Mouse (Mus musculus) layer of hippocampus, adult 2 months (tissue): Measurements from ENCODE around the gene Nfasc. TPM values are rescaled to one million over a fixed set of nuclear protein-coding genes. Genes with fewer than 3 reads are reported as not detected.

Experiments
- DNase-seq, 2 experiments: peaks; one replicate each; pipeline ENCODE4 v3.0.0; 2022; ENCODE audit warnings: low spot score in 2 of 2
- H3K27ac ChIP-seq: fragments of 200-600 bp; 2 replicates; pipeline ENCODE4 v1.8.1; 2022
- H3K4me3 ChIP-seq: fragments of 200-600 bp; 2 replicates; pipeline ENCODE4 v1.8.1; 2022; ENCODE audit warnings: mild to moderate bottlenecking
- CTCF ChIP-seq: fragments of 200-600 bp; conservative IDR thresholded peaks from 2 replicates; pipeline ENCODE4 v1.8.1; 2022; ENCODE audit warnings: antibody characterized with exemption, mild to moderate bottlenecking, moderate library complexity
- long read RNA-seq, 2 experiments: library from polyadenylated mRNA; stranded (forward); transcript quantifications; one replicate each; pipeline ENCODE4 v2.0.0; 2021; ENCODE audit warnings: borderline mapping rate in 2 of 2
- total RNA-seq, 2 experiments: library from RNA; stranded (reverse); gene quantifications; 2 replicates each; pipeline ENCODE4 v1.2.3; 2021

The Nfasc gene
- total RNA-seq: 100 to 1,000 TPM; 150 to 169 TPM
- long read RNA-seq, experiment 1, full-length matches to known transcripts: 2 of 42 reads
- long read RNA-seq, experiment 1, partial matches to known transcripts: 5 of 42 reads
- long read RNA-seq, experiment 1, other reads (novel, unspliced or antisense): 35 of 42 reads
- long read RNA-seq, experiment 2, partial matches to known transcripts: 22 of 54 reads
- long read RNA-seq, experiment 2, other reads (novel, unspliced or antisense): 32 of 54 reads

DNA sequence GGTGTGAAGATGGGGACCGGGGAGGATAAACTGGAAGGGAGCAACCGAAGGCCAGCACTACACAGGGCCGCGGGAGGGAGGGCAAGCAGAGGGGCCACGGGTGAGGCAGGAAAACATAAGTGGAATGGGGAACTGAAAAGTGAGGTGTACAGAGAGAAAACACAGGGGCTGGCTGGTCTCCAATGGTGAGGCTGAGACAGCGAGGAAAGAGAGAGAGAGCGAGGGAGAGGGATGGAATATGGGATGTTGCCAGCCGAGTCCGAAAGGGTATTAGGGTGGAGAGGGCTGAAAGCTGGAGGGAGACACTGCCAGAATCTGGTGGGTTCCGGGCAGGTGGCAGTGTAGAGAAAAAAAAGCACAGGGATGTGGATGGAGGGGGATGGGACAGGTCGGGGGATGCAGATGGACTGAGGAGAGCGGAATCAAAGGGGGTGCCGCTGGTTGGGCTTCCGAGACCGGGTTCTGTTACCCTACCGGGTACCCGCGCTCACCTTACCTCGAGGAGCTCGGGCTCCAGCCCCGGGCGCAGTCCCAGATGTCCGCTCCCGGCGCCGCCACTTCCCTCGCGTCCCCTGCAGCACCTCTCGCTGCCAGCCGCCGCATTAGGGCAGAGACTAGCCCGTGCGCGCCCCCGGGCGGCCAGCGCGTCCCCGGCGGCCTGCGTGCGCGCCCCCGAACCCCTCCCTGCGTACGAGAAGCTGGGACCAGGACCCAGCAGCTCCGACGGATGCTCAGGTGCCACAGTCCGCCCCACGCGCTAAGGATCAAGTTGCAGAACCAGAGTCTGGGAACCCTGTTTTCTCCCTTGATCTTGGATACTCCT, at the start of gene Nfasc:
Nfasc (minus strand) TSS at position 623 of the 823 bp plus-strand sequence.
- peak; percentile 70 for TF ChIP-seq CTCF
- Histone ChIP-seq H3K27ac (peak within 1 kb of the TSS; percentile 98), H3K4me3 (peak within 1 kb of the TSS; percentile 77)
- peak; percentile 91 to 93 for DNase-seq

DNA sequence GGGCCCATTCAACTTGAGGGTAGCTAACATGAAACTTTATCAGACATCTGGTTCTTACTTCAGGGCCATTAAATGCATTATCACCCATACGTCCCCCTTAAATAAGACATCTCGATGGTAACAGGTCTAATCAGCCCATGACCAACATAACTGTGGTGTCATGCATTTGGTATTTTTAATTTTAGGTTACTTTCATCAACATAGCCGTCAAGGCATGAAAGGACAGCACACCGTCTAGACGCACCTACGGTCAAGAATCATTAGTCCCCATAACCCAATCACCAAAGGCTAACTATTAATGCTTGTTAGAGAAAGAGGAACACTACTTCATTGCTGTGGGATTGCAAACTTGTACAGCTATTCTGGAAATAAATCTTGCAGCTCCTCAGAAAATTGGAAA, 49.5 kb upstream of the Nfasc start:
- TF ChIP-seq CTCF: no peak
- H3K27ac ChIP-seq: no peak overlapping the region
- no peak for DNase-seq
- no peak overlapping the region for H3K4me3 ChIP-seq

DNA sequence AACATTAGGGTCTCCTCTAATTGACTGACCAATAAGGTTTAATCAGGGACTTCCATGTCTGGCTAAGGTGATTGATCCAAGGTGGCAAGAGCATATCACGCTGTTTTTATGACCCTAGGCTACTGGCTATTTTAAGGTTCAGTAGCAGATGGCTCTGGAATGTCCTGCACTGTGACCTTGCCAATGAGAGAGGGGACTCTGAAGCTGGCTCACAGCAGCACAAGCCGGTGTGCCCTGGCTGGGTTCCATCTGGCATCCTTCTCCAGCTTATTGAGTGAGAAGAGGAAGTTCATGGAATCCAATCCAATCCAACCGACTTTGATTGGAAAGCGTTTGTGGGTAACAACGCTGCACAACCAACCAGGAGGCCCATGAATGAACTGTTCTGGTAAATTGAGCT, 45.3 kb upstream of the Nfasc start:
- DNase-seq: no peak
- TF ChIP-seq CTCF: no peak

DNA sequence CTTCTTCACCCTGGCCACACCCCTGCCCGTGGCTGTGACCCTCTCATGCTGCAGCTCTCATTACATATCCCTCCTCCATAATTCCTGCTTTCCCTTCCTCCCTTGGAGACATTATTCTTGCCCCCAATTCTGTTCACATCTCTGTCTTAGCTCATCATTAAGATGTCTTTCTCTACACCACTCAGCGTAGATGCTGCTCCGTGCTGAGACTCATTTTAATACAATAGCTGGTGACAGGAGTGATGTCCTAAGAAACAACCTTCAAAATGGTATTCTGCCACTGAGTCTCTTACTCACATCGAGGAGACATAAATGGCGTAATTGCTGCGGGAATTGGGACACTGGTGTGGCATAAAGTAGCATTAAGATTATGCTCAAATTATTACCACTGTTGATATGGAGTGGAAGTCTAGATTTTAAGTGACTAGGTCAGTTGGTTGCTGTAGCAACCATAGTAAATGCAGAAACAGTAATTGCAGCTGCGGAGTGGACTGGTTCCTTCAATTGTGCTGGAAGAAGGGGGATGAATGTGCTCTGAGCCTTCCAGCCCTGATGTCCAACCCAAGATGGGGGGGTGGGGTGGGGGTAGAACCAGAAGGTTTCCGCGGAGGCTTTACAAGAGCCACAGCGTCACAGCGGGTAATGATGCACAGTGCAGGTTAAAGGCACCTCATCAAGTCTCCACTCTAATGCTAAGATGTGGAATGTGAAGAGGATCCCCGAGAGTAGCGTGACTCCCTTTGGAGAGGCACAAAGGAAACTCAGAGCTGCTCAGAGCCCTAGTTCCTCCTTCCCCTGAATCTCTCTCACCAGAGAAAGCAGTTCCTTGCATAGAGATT, 40.2 kb upstream of the Nfasc start:
- no peak for TF ChIP-seq CTCF
- no peak overlapping the region for H3K27ac ChIP-seq
- H3K4me3 ChIP-seq: no peak overlapping the region
- DNase-seq: no peak

More for the DNA sequence above, 45.3 kb upstream of the Nfasc start:
- H3K4me3 ChIP-seq: no peak overlapping the region
- no peak overlapping the region for H3K27ac ChIP-seq

DNA sequence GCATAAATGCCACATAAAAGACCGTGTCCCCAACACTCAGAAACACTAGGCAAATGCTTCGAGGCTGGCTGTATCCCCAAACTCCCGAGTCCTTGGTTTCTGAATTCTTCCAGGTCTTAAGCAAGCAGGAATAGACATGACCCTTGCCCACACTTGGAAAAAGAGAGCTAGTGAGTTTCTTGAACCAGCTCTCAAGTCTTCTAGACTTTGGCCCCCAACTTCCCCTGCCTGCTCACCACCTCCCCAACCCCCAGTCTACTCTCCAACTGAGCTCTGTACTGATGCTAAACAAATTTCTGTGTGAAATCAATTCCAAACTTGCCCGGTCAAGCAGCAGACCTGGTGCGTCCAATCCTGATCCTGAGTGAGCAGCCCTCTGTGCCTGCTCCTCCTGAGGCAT, 39.4 kb upstream of the Nfasc start:
- Histone ChIP-seq H3K4me3 (no peak overlapping the region), H3K27ac (no peak overlapping the region)
- TF ChIP-seq CTCF: no peak
- DNase-seq: no peak

DNA sequence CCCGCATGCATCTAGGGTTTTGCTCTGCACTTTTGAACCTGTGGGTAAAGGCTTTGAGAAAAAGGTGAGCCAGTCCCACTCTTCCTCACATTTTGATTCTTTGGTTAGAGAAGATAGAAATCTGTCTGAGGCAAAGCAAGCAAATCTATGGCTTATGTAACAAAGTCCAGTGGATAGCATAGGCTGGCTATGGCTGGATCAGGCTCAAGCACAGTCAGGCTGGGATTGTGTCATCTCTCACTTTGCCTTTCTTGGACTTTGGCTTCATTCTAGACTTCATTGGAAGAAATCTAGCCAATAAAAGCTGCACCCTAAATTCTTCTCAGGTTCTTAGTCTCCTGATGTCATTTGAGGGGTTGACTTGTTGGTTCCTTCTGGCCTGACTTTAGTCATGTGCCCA, 38.7 kb upstream of the Nfasc start:
- H3K4me3 ChIP-seq: no peak overlapping the region
- DNase-seq: no peak
- no peak for TF ChIP-seq CTCF
- H3K27ac ChIP-seq: no peak overlapping the region

DNA sequence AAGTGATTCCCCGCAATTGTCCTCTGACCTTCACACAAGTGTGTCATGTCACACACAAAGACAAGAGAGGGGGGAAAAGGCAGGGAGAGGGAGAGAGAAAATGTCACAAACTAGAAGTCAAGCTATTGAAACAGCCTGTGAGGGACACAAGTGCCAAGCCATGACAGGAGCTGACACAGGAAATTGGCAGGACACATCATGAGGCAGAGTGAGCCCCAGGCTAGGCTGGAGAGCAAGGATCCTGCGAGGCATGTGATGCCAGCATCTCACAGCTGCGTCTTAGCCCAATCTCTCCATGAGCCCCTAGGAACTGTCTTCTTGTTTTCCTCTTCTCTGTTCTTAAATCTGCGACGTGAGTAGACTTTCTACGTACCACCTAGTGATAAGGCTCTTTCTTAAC, 33.4 kb upstream of the Nfasc start:
- H3K27ac ChIP-seq: no peak overlapping the region
- TF ChIP-seq CTCF: no peak
- DNase-seq: no peak
- no peak overlapping the region for H3K4me3 ChIP-seq

DNA sequence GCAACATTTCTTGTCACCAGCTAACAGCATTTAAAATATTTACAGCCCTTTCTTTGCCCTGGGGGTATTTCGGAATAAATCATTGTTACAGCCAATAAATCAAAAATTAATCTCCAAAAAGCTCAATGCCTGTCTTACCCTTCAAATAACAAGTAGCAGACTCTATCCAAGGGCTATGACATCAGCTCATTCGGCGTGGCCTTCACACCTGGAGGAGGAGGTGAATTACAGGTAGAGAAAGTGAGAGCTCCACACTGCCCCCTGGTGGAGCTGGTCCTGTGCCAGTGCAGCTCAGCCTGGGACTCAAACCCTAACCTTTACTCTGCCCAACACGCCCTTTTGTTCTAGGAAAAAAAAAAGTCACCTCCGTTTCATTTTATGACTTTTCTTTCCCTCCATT, 29.8 kb upstream of the Nfasc start:
- Histone ChIP-seq H3K27ac (no peak overlapping the region), H3K4me3 (no peak overlapping the region)
- peak in 1 of 2 experiments; percentile 39 for DNase-seq
- peak; percentile 77 for TF ChIP-seq CTCF

DNA sequence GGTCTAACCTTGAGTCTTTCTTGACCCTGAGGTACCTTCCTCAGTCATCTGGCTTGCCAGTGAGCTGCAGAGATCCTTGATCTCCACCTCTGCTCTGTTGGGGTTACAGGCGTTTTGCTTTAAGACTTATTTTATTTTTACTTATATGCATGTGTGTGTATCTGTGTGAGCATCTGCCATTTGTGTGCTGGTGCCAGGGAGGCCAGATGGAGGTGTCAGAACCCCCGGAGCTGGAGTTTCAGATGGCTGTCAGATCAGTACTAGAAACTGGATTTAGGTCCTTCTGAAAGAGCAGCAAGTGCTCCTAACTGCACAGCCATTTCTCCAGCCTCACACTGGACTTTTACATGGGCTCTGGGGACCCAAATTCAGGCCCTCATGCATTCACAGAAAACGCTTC, 28.0 kb upstream of the Nfasc start:
- TF ChIP-seq CTCF: no peak
- Histone ChIP-seq H3K4me3 (no peak overlapping the region), H3K27ac (peak overlapping the region; percentile 80)
- peak; percentile 47 to 63 for DNase-seq

DNA sequence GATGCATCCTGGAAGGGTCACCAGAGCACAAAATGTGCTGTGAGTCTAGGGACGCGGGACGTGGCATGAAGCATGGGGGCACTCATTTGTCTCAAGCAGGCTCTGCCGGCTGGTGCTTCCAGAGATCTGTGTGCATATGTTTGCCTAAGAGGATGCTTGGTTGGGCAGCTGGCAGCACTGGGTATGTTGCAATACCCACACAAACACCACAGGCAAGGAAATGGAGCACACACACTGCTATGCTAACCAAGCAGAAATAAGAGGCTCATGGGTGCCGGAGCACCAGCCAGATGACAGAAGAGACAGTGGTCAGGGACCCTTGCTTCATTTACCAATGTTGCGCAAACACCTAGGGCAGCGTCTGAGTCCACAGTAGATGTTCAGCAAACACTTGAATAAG, 25.8 kb upstream of the Nfasc start:
- TF ChIP-seq CTCF: no peak
- no peak for DNase-seq
- H3K27ac ChIP-seq: peak overlapping the region; percentile 83
- H3K4me3 ChIP-seq: no peak overlapping the region

DNA sequence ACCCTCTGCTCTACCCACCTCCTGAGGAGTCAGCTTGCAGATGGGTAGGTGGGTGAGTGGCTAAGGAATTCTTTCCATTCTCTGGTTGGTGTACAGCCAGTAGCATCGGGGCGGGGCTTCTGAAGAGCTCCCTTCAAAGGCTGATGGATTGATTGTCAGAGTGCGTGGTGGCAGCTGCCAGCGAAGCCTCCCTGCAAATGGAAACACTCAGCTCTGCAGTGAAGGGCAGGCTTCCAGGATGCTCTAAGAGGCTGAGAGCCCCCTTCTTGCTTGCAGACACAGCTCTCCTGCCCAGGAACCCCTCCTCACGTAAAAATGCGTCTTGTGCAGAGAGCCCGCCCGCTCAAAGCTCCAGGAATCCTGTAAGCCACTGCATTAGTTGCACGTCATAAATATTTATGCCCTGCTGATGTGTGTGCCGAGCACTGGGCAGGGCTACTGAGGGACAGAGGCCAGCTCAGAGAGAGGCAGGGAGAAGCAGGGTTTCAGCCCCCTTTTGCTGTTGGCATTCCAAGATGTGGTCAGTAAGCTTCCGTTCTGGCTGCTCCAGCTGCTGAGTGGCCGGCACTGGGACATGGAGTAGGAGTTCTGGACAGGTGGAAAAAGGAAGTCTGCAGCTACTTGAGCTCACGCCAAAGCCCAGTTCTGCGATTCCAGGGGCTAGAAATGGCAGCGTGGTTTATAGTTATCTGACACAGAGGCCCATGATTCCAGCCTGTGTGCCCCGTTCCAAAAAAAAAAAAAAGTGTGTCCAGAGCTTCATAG, 24.5 kb upstream of the Nfasc start:
- peak overlapping the region; percentile 83 for H3K27ac ChIP-seq
- no peak for TF ChIP-seq CTCF
- DNase-seq: peak in 1 of 2 experiments; percentile 65

DNA sequence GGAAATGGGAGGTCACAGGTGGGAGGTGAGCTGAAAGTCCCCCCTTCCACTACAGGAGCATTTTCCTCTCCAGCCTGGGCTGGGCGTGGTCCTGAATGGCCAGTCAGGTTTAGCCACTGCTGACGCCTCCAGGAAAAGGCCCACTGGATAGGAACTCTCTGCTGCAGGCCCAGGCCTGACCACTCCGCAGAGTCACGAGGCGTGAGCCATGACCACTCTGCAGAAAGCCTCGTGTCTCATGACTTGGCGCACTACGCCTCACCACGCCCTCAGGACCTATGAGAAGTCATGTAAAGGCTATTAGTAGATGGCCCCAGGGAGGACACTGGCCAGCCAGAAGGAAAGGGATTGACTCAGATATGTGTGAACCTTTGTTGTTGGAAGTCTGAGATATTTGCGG, 23.6 kb upstream of the Nfasc start:
- DNase-seq: no peak
- TF ChIP-seq CTCF: no peak
- Histone ChIP-seq H3K4me3 (no peak overlapping the region), H3K27ac (0 out of 2 replicates have a peak overlapping the region, but pooled peaks have one; percentile 83)

More for the DNA sequence above, 24.5 kb upstream of the Nfasc start:
- peak overlapping the region; percentile 41 for H3K4me3 ChIP-seq
